Mouse (Mus musculus): ENCODE measurements around the gene Lipa. TPM values are rescaled to one million over a fixed set of nuclear protein-coding genes. Genes with fewer than 3 reads are reported as not detected.

The Lipa gene
- total and polyA plus RNA-seq, 3 experiments = 70.9 to 185 (median 103) TPM

GRCm38 (mm10) chr19:34523106-34523725 lies 4.1 kb downstream of the Lipa start:
- DNase-seq = no peak

- DNase-seq = no peak
These were observed 5.3 kb downstream of the Lipa start for GRCm38 (mm10) chr19:34521978-34522377.

GRCm38 (mm10) chr19:34521361-34521760 lies 5.9 kb downstream of the Lipa start:
- DNase-seq = no peak

GRCm38 (mm10) chr19:34520051-34520450 lies 7.2 kb downstream of the Lipa start:
- no peak for DNase-seq

GRCm38 (mm10) chr19:34519646-34520045 lies 7.6 kb downstream of the Lipa start:
- DNase-seq = peak; percentile 70

GRCm38 (mm10) chr19:34518786-34519185 lies 8.5 kb downstream of the Lipa start:
- peak; percentile 82 for DNase-seq

- peak; percentile 90 for DNase-seq
These were observed 9.3 kb downstream of the Lipa start for GRCm38 (mm10) chr19:34517812-34518594.

GRCm38 (mm10) chr19:34517197-34517596 lies 10.1 kb downstream of the Lipa start:
- peak; percentile 70 for DNase-seq

GRCm38 (mm10) chr19:34516346-34516745 lies 10.9 kb downstream of the Lipa start:
- no peak for DNase-seq

- no peak for DNase-seq
These were observed 11.6 kb downstream of the Lipa start for GRCm38 (mm10) chr19:34515681-34516080.

GRCm38 (mm10) chr19:34511528-34511927 lies 15.7 kb downstream of the Lipa start:
- peak; percentile 31 for DNase-seq

GRCm38 (mm10) chr19:34510717-34511116 lies 16.6 kb downstream of the Lipa start:
- DNase-seq = no peak

- DNase-seq = peak; percentile 29
These were observed 22.0 kb downstream of the Lipa start for GRCm38 (mm10) chr19:34505161-34505721.

GRCm38 (mm10) chr19:34500763-34501162 lies 26.5 kb downstream of the Lipa start:
- DNase-seq = peak; percentile 89

- DNase-seq = no peak
These were observed 30.9 kb downstream of the Lipa start for GRCm38 (mm10) chr19:34496353-34496752.

GRCm38 (mm10) chr19:34493859-34494258 lies 33.4 kb downstream of the Lipa start:
- no peak for DNase-seq

- peak; percentile 55 for DNase-seq
These were observed 43.7 kb downstream of the Lipa start for GRCm38 (mm10) chr19:34483547-34483946.

- DNase-seq = peak; percentile 58
These were observed 52.0 kb downstream of the Lipa start, which contains the start of gene Ch25h for GRCm38 (mm10) chr19:34474991-34475971. Ch25h (minus strand) TSS chr19:34475164.

GRCm38 (mm10) chr19:34474228-34474990 lies 52.9 kb downstream of the Lipa start:
- DNase-seq = peak; percentile 42

- DNase-seq = no peak
These were observed 55.6 kb downstream of the Lipa start for GRCm38 (mm10) chr19:34471703-34472102.

GRCm38 (mm10) chr19:34468794-34469193 lies 58.5 kb downstream of the Lipa start:
- no peak for DNase-seq
